Mouse (Mus musculus) limb, embryonic 13.5 days (tissue): ENCODE measurements around the gene Ubc. TPM values are rescaled to one million over a fixed set of nuclear protein-coding genes. Genes with fewer than 3 reads are reported as not detected.
"Not testable (repeated sequence)": the region's sequence is repeated elsewhere in the genome, so short reads cannot be mapped to it uniquely, and the experiment has no call there.

Source experiments
- ATAC-seq: fragments of 200-750 bp; cut with Nextera tagmentation; 2 replicates; pipeline ENCODE4 v1.8.0; 2017; ENCODE audit warnings: low read depth, moderate number of reproducible peaks, moderate TSS enrichment; ENCODE audit not compliant: low FRiP score
- H3K27ac ChIP-seq: fragments of 300-500 bp; sonication (generic); 2 replicates; pipeline ENCODE4 v1.5.1; 2015; ENCODE audit warnings: inconsistent platforms, mild to moderate bottlenecking, moderate library complexity
- H3K27me3 ChIP-seq: fragments of 300-500 bp; sonication (generic); 2 replicates; pipeline ENCODE4 v1.6.1; 2015; ENCODE audit warnings: mild to moderate bottlenecking, inconsistent platforms
- H3K36me3 ChIP-seq: fragments of 300-500 bp; sonication (generic); 2 replicates; pipeline ENCODE4 v1.6.1; 2015; ENCODE audit warnings: inconsistent platforms, mild to moderate bottlenecking, moderate library complexity
- H3K4me1 ChIP-seq: fragments of 300-500 bp; sonication (generic); 2 replicates; pipeline ENCODE4 v1.6.1; 2015; ENCODE audit warnings: inconsistent platforms
- H3K4me2 ChIP-seq: fragments of 300-500 bp; sonication (generic); replicated peaks from 2 replicates; pipeline ENCODE4 v1.6.1; 2015; ENCODE audit warnings: inconsistent platforms, mild to moderate bottlenecking, moderate library complexity
- H3K4me3 ChIP-seq: fragments of 300-500 bp; sonication (generic); 2 replicates; pipeline ENCODE4 v1.5.1; 2015; ENCODE audit warnings: moderate library complexity, mild to moderate bottlenecking, inconsistent platforms
- H3K9ac ChIP-seq: fragments of 300-500 bp; sonication (generic); 2 replicates; pipeline ENCODE4 v1.6.1; 2015; ENCODE audit warnings: mild to moderate bottlenecking, inconsistent platforms
- H3K9me3 ChIP-seq: fragments of 300-500 bp; sonication (generic); 2 replicates; pipeline ENCODE4 v1.6.1; 2016; ENCODE audit warnings: inconsistent platforms
- WGBS: fragments of 180-500 bp; shearing (Covaris S2); methylation state at CpG from one replicate; pipeline ENCODE4 v1.1.7; 2015; 5-methylcytosine and 5-hydroxymethylcytosine counted together
- polyA plus RNA-seq: library from polyadenylated mRNA; unstranded; fragments of >200 nt; fragmentation: Nextera tagmentation; extraction: Ambion mirVana; gene quantifications from 2 replicates; pipeline ENCODE4 v1.2.1, GENCODE M21; 2015

Gene Ubc
- polyA plus RNA-seq, 1 experiment from 2014 or later, result 1,190 TPM

DNA sequence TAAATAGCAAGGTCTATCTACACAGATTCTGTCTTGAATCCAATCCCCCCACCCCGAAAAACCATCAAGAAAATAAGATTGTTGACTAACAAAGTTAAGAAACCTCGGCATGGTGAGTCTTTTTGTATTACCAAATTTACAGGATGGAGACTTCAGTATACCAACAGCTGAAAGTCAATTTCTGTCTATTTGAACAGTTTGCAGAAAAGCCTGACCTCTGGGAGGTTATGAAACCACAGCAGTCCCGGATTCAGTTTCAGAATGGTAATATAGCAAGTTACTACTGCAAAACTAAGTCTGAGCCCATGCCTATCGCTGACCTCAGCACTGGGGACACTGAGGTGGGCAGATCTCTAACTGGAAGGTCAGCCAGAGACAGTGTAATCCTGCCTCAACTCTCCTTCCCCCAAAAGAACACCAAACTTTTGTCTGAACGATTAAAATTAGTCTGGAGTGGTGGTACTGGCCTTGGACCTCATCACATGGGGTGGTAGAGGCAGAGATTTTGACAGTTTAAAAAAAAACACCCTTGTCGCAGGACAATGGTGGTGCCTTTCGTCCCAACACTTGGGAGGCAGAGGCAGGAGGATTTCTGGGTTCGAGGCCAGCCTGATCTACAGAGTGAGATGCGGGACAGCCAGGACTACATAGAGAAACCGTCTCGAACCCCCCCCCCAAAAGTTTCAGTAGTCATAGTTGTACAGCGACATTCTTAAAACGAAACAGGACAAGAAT is 1.5 kb downstream of the Ubc start:
- Histone ChIP-seq H3K9me3 (no peaks in the 10 kb centered on the region), H3K27ac (no peak overlapping the region), H3K4me2 (peak overlapping the region; percentile 99), H3K27me3 (no peaks in the 10 kb centered on the region), H3K4me3 (peak overlapping the region; percentile 100), H3K4me1 (peaks cover 22% of the 10 kb centered on the region), H3K36me3 (peaks cover 29% of the 10 kb centered on the region), H3K9ac (peak overlapping the region; percentile 99)
- ATAC-seq, result no peak
- 32% methylated on average over 13 of the region's 13 CpGs for WGBS

DNA sequence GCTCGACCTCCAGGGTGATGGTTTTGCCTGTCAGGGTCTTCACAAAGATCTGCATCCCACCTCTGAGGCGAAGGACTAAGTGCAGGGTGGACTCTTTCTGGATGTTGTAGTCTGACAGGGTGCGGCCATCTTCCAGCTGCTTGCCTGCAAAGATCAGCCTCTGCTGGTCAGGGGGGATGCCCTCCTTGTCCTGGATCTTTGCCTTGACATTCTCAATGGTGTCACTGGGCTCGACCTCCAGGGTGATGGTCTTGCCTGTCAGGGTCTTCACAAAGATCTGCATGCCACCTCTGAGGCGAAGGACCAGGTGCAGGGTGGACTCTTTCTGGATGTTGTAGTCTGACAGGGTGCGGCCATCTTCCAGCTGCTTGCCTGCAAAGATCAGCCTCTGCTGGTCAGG is 2.7 kb downstream of the Ubc start:
- WGBS, result 93% methylated on average over 5 of the region's 6 CpGs
- H3K27me3 ChIP-seq, H3K4me2 ChIP-seq, H3K4me3 ChIP-seq, H3K9ac ChIP-seq, ATAC-seq, H3K9me3 ChIP-seq, H3K27ac ChIP-seq: not testable (repeated sequence)
- H3K4me1 ChIP-seq, result peaks cover 14% of the 10 kb centered on the region
- peaks cover 34% of the 10 kb centered on the region for H3K36me3 ChIP-seq

DNA sequence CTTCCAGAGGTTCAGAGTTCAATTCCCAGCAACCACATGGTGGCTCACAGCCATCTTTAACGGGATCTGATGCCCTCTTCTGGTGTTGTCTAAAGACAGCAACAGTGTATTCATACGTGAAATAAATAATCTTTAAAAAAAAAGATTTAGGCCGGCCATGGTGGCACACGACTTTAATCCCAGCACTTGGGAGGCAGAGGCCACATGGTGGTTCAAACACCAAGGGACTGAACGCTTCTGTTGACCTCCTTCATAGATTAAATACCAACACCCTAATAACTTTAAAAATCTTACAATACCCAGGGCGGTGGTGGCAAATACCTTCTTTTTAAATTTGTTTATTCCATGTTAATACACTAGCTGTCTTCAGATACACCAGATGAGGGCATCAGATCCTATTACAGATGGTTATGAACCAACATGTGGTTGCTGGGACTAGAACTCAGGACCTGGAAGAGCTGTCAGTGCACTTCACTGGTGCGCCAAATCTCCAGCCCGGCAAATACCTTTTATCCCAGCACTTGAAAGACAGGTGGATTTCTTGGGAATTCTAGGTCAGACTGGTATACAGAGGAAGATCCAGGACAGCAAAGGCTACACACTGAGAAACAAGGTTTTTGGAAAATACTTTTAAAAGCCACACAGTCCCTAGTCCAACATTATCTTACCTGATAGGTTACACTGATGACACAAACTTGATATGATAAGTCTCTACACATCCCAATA is 4.6 kb downstream of the Ubc start:
- WGBS, result 83% methylated on average over 8 of the region's 8 CpGs

DNA sequence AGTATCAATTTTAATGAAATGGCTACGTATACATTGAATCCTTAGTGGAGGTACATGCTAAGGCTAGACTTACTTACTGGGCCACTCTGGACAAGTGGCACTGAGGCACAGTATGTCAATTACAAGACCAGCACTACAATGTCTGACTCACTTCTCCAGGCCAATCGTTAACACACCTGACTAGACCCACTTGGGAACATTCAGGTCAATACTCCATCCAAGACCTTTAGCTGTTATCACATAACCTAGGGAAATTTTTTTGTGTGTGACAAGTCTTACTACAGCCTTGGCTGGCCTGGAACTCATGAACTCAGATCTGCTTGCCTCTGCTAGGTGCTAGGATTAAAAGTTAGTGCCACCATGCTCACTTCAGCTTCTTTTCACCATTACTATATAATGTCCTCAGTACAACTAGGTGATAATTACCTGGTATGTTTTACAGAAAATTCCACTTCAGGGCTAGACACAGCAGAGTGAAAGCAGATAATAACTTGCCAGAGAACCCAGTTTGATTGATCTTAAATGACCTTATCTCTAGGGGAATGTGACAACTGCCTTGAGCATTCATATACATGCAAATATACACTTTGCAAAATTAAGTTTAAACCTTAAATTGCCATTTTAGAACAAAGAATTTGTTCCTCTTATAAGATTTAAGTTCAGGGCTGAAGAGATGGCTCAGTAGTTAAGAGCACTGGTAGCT is 5.3 kb downstream of the Ubc start:
- H3K36me3 ChIP-seq, result peaks cover 34% of the 10 kb centered on the region
- no peak overlapping the region for H3K4me3 ChIP-seq
- ATAC-seq, result no peak
- no peak overlapping the region for H3K4me2 ChIP-seq
- H3K27ac ChIP-seq, result no peak overlapping the region
- no peak overlapping the region for H3K9ac ChIP-seq
- no peaks in the 10 kb centered on the region for H3K9me3 ChIP-seq
- WGBS, result 89% methylated on average over 2 of the region's 2 CpGs
- no peaks in the 10 kb centered on the region for H3K27me3 ChIP-seq
- peaks cover 14% of the 10 kb centered on the region for H3K4me1 ChIP-seq

More for the DNA sequence above, 4.6 kb downstream of the Ubc start:
- no peak overlapping the region for H3K27ac ChIP-seq
- H3K36me3 ChIP-seq, result peaks cover 34% of the 10 kb centered on the region
- no peak for ATAC-seq
- no peaks in the 10 kb centered on the region for H3K27me3 ChIP-seq
- H3K4me2 ChIP-seq, result peak overlapping the region; percentile 14; the same call in 1 of the 2 replicates
- H3K4me1 ChIP-seq, result peaks cover 14% of the 10 kb centered on the region
- H3K4me3 ChIP-seq, result no peak overlapping the region
- H3K9ac ChIP-seq, result no peak overlapping the region
- no peaks in the 10 kb centered on the region for H3K9me3 ChIP-seq

DNA sequence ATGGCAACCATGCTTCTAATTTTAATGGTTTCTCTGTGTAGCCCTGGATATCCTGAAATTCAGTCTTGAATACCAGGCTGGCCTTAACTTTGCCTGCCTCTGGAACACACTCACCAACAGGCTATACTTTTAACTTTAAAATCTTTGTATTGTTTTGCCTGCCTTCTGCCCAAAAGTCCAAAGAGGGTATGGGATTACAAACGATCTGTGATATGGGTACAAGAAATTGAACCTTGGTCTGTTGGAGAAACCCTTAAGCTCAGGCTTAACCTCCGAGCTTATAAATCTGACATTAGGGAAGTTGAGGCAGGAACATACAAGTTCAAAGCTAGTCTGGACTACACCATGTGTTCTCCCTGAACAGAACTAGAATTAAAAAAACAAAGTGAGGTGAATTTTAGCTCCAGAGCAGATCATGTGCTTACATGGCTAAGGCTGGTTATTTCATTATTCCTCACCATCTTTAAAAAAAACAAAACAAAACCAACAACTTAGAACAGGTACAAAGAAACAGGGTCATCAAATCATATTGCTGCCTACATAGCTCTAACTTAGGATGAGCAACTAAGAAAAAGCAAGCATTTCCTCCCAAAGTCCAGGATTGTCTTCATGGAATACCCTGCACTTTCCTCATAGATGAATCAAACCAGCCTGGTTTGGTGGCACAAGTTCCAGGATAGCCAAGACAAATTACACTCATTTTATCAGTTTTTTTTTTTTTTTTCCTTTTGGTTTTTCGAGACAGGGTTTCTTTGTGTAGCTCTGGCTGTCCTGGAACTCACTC is 6.2 kb downstream of the Ubc start:
- whole genome bisulfite sequencing, result 76% methylated on average over 3 of the region's 3 CpGs
- no peak overlapping the region for H3K27ac ChIP-seq
- no peaks in the 10 kb centered on the region for H3K27me3 ChIP-seq
- no peak overlapping the region for H3K9ac ChIP-seq
- peaks cover 34% of the 10 kb centered on the region for H3K36me3 ChIP-seq
- no peaks in the 10 kb centered on the region for H3K9me3 ChIP-seq
- H3K4me3 ChIP-seq, result no peak overlapping the region
- no peak overlapping the region for H3K4me2 ChIP-seq
- ATAC-seq, result no peak
- peaks cover 14% of the 10 kb centered on the region for H3K4me1 ChIP-seq

DNA sequence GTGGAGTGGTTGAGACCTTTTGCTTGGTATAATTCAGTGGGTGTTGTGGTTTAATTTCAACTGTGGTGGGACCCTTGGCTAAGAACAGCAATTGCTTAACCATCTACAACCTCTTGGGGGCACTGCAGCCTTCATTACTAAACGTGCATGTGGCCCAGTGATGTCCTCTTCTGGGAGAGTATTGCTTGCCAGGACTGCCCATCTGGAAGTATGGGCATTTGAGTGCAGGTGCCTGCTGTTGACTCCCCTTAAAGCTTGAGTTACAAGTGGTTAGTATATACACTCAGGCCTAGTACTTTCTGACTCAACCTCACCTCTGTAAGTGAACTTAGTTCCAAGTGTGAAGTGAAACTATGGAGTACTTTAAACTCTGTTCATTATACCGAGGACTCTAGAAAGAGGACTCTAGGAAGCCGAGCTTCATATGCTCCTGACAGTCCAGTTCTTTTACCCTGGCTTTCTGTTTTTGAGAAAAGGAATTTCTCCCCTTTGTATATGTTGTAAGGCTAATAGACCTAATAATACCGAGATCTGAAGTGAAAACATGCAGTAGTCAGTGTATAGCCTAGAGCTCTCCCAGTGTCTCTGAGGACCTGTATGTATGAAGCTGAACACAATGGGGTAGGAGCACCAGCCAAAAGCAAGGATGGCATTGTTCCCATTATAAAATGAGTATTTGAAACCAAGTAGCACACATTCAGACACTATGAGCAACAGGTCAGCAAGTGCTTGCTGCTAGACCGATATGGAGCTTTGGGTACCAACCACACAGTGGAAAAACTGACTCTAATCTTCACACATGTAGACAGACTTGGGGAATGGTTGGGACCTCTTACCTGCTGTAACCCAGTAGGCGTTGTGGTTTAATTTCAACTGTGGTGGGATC is 7.1 kb downstream of the Ubc start:
- no peaks in the 10 kb centered on the region for H3K27me3 ChIP-seq

DNA sequence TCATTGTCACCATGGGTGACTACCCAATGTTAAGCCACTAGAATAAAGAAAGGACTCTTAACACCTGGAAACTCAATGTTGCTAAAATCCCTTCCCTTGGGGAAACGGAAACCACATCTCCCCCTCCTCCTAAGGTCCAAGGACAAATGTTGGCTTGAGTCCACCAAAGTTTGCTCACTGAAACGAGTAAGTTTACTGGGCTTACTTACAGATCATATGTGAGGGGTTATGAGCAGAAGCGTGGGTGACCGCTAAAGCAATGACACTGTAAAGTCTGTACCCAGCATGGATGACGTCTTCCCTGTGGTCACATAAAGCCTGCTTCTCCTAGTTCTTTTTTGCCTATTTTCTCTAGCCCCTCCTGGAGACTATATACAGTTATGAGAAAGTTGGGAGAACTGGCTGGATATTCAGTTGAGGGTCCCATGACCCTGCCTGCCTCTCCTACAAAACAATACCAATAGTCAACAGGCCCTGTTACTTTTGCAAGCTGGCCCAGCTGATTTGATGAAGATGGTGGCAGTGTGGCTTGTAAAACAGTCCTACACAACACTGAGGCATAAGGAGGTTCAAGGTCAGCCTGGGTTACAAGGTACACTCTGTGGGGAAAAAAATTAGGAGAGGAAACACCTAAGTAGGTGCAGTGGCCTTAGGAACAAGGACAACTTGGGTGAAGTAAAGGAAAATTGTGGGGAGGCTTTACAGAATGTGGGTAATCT is 7.9 kb downstream of the Ubc start:
- H3K27me3 ChIP-seq, result no peaks in the 10 kb centered on the region

More for the DNA sequence above, 7.1 kb downstream of the Ubc start:
- H3K4me2 ChIP-seq, result no peak overlapping the region
- H3K9me3 ChIP-seq, result no peaks in the 10 kb centered on the region
- H3K27ac ChIP-seq, result no peak overlapping the region
- peak; percentile 54; the same call in 1 of the 2 replicates for ATAC-seq
- peaks cover 30% of the 10 kb centered on the region for H3K36me3 ChIP-seq
- WGBS, result 56% methylated on average over 6 of the region's 6 CpGs
- H3K4me1 ChIP-seq, result peaks cover 6% of the 10 kb centered on the region
- no peak overlapping the region for H3K4me3 ChIP-seq
- H3K9ac ChIP-seq, result no peak overlapping the region

DNA sequence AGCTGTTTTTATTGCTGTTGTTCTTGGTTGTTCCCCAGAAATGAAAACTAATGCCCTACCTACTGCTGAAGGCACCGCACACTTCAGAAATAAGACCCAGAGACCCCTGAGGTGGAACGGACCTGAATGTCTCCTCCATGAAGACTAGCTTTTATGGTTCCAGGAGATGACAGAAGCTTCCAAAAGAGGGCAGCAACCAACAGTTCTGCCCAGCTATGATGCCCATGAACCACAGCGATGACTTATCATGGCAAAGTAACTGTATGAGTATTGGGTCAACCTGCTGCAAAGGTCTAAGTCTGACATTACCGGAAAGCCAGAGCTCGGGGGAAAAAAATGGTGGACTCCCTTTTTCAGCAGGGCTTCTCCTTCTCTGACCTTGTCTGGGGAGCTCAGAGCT is 11.1 kb downstream of the Ubc start:
- Histone ChIP-seq H3K36me3 (0 out of 2 replicates have a peak, but pooled peaks cover 9% of the 10 kb centered on the region), H3K4me2 (no peak overlapping the region), H3K9ac (no peak overlapping the region), H3K27ac (no peak overlapping the region), H3K4me3 (no peak overlapping the region), H3K4me1 (no peaks in the 10 kb centered on the region), H3K9me3 (no peaks in the 10 kb centered on the region), H3K27me3 (no peaks in the 10 kb centered on the region)
- no peak for ATAC-seq
- WGBS, result 80% methylated on average over 5 of the region's 5 CpGs

More for the DNA sequence above, 7.9 kb downstream of the Ubc start:
- Histone ChIP-seq H3K36me3 (peaks cover 30% of the 10 kb centered on the region), H3K27ac (no peak overlapping the region), H3K4me3 (no peak overlapping the region), H3K4me2 (no peak overlapping the region), H3K4me1 (peaks cover 6% of the 10 kb centered on the region), H3K9me3 (no peaks in the 10 kb centered on the region), H3K9ac (no peak overlapping the region)
- 72% methylated on average over 5 of the region's 5 CpGs for WGBS
- ATAC-seq, result peak; percentile 24; the same call in 1 of the 2 replicates

DNA sequence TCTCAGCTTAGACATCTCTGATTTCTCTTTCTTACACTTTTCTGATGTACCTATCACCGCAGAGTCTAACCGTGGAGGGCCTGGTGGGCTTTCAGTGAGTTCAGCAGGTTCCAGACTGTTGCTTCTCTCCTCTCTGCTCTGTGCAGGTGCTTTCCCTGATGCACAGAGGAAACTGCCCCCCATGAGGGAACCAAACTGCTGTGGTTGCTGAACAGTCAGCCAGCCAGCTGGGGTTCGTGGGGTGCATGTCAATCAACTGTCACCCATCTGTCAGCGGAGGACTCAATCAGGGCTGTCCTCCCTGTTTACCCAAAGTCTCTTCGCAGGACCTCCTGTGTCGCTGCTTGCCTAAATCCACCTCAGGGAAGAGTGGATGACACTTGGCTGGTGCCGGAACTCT is 12.8 kb downstream of the Ubc start:
- H3K4me2 ChIP-seq, result no peak overlapping the region
- no peaks in the 10 kb centered on the region for H3K4me1 ChIP-seq
- no peaks in the 10 kb centered on the region for H3K36me3 ChIP-seq
- H3K9me3 ChIP-seq, result no peaks in the 10 kb centered on the region
- no peak for ATAC-seq
- WGBS, result 73% methylated on average over 7 of the region's 7 CpGs
- H3K9ac ChIP-seq, result no peak overlapping the region
- H3K27ac ChIP-seq, result no peak overlapping the region
- no peaks in the 10 kb centered on the region for H3K27me3 ChIP-seq
- no peak overlapping the region for H3K4me3 ChIP-seq

DNA sequence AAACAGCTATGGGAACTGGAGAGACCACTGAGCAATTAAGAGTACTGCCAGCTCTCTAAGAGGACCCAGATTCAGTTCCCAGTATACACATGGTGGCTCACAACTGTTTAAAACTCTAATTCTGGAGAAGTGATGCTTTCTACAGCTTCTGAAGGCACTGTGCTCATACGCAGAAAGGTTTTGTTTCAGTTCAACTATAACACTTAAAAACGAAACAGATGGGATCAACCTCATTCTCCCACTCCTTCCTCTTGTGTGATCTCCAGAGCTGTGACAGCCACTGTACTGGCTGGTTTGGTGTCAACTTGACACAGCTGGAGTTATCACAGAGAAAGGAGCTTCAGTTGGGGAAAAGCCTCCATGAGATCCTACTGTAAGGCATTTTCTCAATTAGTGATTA is 14.1 kb downstream of the Ubc start:
- no peak for ATAC-seq
- no peaks in the 10 kb centered on the region for H3K27me3 ChIP-seq
- H3K9me3 ChIP-seq, result no peaks in the 10 kb centered on the region
- H3K4me2 ChIP-seq, result no peak overlapping the region
- 89% methylated on average over 2 of the region's 2 CpGs for WGBS
- H3K9ac ChIP-seq, result no peak overlapping the region
- no peaks in the 10 kb centered on the region for H3K4me1 ChIP-seq
- H3K4me3 ChIP-seq, result no peak overlapping the region
- no peaks in the 10 kb centered on the region for H3K36me3 ChIP-seq
- no peak overlapping the region for H3K27ac ChIP-seq
